Mouse (Mus musculus) kidney, embryonic 14.5 days (tissue): ENCODE measurements around the gene Zfp971. TPM values are rescaled to one million over a fixed set of nuclear protein-coding genes. Genes with fewer than 3 reads are reported as not detected.

Experiments used
- polyA plus RNA-seq: library from polyadenylated mRNA; unstranded; fragments of >200 nt; fragmentation: Nextera tagmentation; extraction: Ambion mirVana; gene quantifications from 2 replicates; pipeline ENCODE4 v1.2.1, GENCODE M21; 2014

Gene Zfp971
- polyA plus RNA-seq, 1 experiment from 2014 or later: 17.0 TPM

Other genes starting within 250 kb of the Zfp971 start
- gene Gm14325, start 182.9 kb upstream of the Zfp971 start, polyA plus RNA-seq: 33.5 and 45.7 TPM in 2 replicates
- gene Gm14327, start 126.2 kb upstream of the Zfp971 start, polyA plus RNA-seq: 3.8 and 5.2 TPM in 2 replicates
- 0.81 and 1.6 TPM in 2 replicates for gene Zfp972, start 97.7 kb upstream of the Zfp971 start, polyA plus RNA-seq
- gene Gm14326, start 66.0 kb upstream of the Zfp971 start, polyA plus RNA-seq: 16.1 and 20.5 TPM in 2 replicates
- gene Zfp931, start 55.2 kb downstream of the Zfp971 start, polyA plus RNA-seq: 16.2 and 22.7 TPM in 2 replicates
- 0.81 and 0.95 TPM in 2 replicates for gene Phactr3, start 95.7 kb downstream of the Zfp971 start, polyA plus RNA-seq